Mouse (Mus musculus) layer of hippocampus, postnatal 25 days (tissue): ENCODE measurements around the gene Peak1. TPM values are rescaled to one million over a fixed set of nuclear protein-coding genes. Genes with fewer than 3 reads are reported as not detected.

ENCODE experiments used
- DNase-seq, 2 experiments: peaks; one replicate each; pipeline ENCODE4 v3.0.0; 2022; ENCODE audit warnings: mixed read lengths in 2 of 2, low spot score in 1 of 2; ENCODE audit errors: extremely low spot score in 1 of 2
- total RNA-seq, 2 experiments: library from RNA; stranded (reverse); gene quantifications; 2 replicates each; pipeline ENCODE4 v1.2.3; 2021

The Peak1 gene
- total RNA-seq, 2 experiments from 2014 or later: 47.7 to 54.3 TPM

DNA sequence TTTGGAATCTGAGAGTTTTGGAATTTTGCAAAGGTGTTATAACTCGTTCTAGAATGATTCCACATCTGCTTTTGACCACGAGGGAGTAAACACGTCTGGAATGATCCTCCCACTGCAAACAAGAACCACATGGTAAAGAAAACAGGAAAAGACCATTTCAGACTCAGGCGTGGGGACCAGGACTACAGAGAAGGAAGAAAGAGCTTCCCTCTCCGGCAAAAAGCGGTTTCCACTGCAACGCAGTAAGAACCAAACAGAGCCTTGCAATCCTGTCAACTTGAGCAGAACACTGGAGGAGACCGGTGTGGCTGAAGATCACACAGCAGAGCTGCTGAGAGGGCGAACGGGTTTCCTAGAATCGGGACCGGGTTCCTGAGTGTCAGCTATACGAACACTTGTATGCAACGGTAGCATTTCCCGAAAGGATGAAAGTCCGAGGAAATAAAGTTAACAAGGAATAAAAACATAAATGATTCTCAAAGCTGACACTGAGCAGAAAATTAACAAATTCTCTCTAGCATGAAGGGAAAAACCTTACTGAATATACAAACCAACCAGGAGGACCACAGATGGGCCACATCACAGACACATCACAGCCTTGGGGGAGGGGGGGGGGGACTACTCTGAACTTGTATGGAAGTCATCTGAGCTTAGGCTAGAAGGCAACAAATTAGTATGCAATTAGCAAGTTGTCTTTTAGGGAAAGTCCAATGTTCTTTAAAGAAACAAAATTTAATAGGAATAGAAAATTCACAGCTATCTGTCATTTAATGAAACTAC, 93.1 kb downstream of the Peak1 start:
- DNase-seq: no peak

DNA sequence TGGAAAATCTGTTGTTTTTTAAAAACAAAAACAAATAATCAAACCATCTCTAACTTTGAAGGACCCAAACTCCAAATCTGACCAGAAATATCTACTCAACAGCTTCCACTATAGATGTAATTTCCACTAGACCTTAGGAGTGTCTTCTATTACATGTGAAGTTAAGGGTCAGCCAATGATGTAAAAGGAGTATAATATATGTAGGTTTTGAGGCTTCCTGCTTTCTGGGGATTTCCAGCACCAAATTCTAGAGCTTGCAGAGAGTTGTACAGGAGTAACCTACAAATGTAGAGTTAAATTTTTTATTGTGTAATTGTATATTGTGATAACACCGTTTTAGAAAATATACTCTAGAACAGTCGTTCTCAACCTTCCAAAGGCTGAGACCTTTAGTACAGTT, 96.6 kb downstream of the Peak1 start:
- no peak for DNase-seq

DNA sequence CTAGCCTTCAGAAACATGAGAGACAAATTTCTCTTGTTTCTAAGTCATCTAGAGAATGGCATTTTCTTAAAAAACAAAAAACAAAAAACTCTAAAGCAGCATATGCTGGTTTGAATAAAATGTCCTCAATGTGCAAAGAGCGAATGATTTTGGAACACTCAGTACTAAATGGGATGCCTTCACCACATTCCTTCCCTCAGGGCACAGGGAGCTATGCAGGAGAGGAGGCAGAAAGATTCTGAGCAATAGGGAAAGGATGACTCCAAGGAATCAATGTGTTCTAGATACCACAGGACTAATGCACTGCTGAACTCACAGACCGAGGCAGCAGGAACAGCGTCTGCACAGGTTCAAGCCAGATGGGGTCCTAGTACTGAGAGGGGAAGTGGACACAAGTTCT, 103.5 kb downstream of the Peak1 start:
- no peak for DNase-seq

DNA sequence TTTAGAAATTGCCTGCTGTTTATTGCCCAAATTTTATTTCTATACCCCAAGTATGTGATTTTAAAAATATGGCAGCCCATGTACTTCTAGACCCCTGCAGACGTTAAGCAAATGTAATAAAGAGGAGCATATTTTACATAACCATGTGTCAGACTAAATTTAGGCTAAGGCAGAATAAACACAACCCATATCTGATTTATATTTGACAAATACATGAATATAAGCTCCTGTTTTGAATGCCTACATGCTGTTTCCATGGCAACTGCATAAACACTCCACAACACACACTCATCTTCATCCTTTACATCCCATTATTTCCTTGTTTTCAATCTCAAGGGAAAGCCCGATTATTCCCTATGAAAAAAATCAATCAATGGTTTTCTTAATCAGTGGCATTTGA, 108.8 kb downstream of the Peak1 start:
- no peak for DNase-seq

DNA sequence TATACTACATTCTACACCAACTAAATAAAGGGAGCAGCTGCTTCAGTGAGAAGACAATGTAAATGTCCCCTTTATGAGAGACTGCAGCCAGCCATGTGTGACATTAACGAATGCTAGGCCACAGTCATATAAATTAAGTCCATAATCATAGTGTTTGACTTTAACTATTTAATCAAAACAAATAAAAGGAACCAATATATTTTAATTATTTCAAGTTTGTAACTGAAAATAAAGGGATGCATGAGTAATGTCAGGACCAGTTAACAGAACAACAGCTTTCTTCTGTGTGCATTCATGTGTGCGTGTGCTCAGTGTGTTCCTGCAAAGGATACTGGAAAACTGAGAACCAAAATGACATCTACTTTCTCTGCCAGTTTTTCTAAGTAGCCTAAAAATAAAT, 113.3 kb downstream of the Peak1 start:
- DNase-seq: no peak

DNA sequence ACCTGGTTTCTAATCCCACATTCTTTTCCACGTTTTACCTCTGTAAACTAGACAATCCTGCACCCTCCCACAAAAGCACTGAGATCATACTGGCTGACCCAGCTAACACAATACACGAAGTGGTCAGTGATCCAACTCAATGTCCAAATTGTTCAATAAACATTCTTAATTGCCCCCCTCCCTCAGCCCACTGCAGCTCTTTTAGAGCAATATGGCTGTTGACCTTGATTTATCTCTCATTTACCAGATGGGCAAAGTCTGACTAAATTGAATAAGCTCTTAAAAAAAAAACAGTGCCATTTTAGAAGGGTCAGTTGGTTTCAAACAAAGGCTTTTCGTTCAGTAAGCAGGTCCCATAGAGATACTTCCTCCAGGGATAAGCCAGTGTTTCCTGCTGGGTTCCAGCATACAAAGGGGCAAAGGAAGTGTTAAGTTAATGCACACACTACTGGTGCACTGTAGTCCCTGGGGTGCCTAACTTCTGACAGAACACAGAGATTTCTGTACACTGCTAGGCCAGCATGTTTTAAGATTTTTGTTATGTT, 114.9 kb downstream of the Peak1 start:
- DNase-seq: no peak

DNA sequence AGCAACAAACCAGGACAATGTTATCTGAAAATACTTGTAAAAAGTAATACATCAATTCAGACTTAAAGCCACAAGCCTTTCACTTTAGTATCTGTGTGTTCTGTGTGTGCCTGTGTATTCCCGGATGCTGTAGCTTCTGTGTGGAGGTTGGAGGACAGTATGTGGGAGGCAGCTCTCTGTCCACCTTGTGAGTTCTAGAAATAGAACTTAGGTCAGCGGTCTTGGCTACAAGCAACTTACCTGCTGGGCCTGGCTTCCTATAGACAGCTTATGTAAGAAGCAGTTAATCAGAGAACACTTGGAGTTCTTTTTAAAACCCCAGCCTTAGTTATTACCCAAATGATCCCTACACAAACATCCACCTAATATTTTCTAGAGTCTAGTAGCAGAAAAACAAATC, 127.8 kb downstream of the Peak1 start:
- no peak for DNase-seq

DNA sequence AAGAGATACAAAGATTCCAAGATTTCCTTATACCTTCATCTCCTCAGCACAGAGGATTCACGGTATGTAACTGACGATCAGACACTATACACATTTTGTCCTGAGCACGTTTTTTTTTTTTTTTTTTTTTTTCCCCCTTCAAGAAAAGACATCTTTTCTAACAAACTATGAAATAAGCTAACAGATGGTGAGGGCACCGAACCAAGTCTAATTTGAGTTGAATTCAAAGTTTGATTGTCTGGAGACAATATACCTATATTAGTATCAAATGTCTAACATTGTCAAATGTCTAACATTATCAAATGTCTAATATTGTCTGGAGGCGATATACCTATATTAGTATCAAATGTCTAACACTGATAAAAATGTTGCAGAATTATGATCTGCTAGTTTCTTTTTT, 135.4 kb downstream of the Peak1 start:
- no peak for DNase-seq

DNA sequence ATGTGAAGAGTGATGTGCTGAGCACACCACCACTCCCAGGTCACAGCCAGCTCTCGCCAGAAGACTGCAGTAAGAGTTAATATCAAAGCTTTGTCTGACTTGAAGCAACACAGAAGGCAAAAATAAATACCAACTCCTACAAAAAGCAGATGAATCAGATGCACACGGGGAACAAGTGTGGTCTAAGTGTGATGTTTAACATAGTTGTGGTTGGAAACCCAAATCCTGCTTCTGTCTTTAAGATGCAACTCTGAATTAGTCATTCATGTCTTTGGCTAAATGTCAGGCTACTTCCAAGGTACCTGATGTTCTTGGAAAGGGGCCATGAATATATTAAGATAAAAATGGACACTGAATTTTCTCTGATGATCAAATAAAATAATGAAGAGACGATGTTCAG, 144.3 kb downstream of the Peak1 start:
- DNase-seq: no peak

DNA sequence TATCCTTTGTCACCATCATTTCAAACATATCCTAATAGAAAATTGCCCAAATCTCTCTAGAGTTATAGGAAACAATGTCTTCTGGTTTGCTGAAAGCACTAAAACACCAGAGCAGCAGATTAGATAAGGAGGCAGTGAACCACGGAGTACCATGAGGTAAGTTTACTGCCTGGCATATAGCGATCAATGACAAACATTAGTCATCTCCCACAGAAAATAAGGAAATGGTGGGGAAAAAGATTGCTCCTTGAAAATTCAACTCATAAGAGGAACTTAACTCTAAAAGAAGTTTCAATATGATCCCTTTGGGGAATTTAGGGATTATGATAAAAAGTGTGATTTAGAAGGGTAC, 145.6 kb downstream of the Peak1 start:
- DNase-seq: no peak

DNA sequence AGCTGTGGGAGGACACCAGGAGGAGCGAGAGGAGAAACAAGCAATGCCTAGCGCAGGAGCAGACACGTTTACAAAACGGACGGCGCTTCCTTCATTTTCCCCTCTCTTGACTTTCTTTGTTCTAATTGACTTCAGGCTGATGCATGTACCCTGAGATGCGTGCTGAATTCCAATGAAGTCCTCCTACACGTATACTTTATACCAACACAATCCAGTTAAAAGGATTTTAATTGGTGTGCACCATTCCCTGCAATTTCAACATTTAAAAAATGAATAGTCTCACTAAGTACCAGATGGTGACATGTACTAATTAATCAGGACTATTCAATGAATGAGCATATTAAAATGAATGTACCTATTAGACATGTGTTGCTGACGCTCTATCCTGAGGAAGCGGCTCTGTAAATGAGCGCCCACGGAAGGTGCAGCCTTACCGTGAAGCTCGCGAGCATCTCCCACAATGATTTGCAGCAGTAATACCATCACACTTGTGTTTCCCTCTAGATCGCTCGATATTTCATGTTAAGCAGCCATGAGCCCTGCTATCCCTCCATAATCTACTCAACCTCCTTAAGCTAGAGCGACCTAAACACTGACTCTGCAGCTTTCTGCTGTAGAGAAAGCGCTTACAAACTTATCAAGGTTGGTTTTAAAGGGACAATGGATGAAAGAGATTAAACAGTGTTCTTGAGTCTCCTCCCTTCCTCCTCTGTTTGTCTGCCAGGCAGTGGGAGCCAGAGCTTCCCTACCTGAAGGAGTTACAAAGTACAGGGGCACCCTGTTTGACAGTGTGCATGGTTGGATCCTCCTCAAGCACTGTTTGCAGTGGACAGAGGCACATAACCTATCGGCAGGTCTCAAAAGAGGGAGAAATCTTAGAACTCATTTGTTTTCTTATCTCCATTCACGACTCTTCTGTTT, 146.3 kb downstream of the Peak1 start:
- no peak for DNase-seq

DNA sequence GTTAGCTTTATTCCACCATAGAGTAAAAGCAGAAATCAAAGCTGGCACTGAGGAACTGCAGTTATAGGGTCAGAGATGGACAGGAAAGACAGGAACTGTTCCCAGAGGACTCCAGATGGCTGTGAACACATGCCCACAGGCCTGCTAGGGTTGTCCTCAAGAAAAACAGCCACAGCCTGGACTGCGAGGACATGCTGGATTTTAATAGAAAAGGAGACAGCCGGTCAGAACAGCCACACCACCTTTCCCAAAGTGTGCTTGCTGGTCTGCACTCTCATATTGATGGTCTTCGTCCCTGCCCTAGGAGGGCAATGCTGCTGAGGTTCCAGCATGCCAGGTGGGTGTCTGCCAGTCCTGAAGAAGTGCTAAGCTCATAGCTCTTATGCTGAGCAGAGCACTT, 148.8 kb downstream of the Peak1 start:
- DNase-seq: no peak

DNA sequence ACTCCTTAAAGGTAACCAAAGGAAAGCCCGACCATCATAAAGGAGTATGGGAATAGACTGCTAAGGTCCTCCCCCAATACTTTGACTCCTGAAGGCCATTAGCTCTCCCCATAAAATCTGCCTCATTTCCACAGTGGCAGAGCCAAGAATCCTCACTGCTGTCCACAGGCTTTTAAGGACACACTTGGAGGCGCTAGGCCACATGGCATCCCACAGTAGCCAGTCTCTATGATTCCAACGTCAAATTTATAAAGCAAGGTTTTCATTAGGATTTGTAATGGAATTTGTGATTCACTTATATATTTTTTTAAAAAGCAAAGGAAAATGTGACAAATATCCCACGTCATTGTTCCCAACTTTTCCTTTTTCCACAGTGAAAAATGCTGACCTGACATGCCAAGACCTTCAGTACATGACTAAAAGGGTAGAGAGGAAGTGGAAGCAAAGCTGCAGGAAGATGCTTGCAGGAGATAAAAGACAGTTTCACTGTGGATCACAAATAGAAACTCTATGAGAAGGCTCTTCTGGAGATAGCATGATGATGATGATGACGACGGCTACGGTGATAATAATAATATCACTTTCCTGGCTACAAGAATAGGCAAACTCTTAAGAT, 151.6 kb downstream of the Peak1 start:
- no peak for DNase-seq

DNA sequence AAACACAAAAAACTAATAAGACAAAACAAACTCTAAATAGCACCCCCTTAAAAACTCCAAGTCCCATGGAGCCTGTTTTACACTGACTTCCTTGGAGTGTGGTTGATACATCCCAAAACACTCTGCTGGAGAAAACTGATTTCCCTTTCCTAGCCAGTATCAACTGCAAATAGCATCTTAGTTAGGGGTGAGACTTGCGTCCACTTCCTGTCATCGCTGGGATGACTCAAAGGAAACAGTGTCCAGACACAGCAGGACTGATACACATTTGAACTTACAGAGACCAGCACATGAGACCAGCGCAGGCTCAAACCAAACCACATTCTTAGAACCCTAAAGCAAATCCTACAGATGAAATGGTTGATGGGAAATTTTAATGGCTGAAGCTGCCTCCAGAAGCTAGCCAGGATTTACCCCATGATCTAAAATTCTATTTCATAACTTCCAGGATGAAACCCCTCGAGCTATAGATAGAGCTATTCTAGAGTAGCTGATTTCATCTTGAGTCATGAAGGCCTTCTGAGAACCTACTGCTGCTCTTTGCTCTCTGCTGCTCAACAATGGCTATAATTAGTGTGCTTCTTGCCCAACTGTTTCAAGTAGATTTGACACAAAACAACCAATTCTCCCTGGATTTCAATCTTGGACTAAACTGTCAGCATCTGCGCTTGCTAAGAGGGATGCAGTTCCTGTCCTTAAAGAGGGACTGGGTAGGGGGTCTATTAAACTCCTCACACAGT, 152.2 kb downstream of the Peak1 start:
- DNase-seq: no peak

DNA sequence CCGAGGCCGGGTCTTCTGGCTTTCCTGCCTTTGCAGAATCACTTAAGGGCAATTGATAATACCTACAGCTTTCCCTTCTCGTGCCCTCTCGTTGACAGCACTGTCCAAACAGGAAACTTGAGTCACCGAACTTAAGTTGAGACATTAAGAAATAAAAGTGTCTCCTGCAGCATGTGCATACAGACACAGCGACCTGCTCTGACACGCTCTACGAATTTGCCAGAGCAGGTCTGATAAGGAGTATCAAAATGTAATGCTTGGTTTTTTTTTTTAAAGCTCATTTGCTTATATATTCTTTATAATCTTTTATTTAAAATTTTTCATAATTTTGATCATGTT, 152.9 kb downstream of the Peak1 start:
- no peak for DNase-seq

DNA sequence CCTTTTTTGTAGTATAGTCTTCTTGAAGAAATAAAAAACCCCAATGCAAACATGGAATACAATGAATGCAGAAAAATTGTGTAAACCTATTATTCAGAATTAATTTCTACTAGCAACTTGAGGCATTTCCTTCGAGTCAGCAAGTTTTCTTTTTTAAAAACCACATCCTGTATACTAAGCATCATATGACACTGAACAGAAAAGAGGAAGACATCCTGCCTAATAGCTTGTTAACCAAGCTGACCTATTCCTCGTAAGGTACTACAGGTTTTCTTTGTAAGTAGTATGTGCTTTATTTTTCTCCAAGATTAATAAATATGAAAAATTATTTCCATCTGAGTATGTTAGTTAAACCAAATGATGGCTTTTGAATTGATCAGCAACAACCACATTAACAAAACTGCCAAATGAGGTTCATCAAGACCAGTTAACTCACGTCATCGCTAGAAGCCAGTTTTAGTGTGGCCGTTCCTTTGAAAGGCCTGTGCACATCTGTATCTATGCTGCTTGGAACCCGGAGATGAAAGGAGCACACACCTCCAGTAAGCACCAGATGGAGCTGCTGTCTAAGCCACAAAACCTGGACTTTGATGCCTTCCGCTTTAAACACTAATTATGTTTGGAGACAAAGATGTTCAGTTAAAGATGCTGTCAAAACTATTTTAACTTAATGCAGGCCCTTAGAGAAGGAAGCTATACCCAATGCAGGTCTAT, 153.4 kb downstream of the Peak1 start:
- no peak for DNase-seq

DNA sequence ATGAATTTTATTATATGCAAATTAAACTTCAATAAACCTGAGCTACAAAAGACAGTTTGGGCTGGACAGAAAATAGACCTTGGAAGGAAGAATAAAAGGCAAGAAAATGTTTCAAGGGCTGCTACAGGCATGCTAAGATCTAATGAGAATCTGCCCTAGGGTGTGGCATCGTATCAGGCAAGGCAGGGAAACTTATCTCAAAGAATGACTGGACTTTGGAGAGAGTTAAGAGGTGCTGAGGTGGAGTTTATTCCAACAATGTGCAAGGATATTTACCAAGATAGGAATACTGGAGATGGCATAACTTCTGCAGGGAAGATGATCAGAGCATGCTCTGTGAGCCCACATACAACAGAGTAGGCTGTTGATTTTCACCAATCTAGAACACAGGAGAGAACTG, 154.8 kb downstream of the Peak1 start:
- no peak for DNase-seq

DNA sequence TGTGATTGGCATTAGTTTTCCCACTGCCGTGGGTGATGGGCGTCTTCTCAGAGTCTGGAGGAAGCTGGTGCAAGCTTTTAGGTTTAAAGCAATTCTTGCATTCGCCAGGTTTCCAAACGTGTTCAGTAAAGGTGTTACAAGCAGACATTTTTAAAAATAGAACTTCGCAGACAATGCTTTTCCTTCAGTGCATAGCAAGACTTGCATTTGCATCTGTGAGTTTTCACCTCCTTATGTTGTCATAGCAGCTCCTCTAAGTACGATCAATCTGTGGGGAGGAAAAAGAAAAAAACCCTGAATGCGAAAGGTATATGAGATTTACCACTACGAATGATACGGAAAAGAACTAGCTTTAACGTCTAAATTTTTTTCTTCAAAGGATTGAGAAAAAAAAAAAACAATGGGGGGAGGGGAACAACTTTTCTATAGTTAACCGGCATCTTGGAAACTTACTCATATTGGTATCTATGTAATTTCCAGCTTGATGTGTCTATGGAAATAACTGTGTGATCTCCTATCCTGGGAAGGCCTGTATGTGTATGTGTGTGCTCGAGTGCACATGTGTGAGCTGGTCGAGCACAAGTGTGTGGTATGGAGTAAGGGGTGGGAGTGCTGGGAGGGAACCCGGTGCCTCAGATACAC, 157.3 kb downstream of the Peak1 start:
- no peak for DNase-seq

DNA sequence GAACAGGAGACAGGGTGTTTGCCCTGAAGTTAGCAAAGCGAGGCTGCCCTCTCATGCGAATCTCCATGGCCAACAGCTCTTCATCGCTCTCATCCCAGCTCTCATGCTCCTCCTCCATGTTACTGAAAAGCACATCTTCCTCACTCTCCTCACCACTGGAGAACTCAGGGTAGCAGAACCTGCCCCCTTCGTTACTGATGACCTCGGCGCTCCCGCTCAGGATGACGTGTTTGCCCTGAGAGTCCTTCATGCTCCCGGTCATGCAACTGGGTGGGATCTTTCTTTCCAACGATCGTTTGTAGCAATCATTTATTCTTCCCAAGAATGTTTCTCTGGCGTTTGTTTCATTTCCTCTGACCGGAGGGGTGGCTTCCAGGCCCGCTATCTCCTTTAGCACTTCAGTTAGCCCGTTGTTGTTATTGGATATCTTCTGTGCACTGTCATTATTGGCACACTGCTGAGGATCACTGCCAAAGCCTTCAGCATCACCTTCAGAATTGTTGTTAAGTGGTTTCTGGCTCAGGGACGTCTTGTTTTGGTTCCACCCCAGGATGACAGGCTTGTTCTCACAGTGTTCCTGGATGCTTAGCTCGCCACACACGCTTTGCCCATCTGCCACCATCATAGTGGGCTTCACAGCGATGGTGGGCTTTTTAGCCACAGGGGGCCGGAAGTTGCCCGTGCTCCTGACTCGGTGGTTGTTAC, 157.9 kb downstream of the Peak1 start:
- DNase-seq: peak in 1 of 2 experiments; percentile 20
